Mouse (Mus musculus): Measurements from ENCODE around the gene Tspan8.
A peak's percentile ranks its signal among the peaks of the same experiment; 100 is the strongest.
"Not testable (repeated sequence)": the region's sequence is repeated elsewhere in the genome, so short reads cannot be mapped to it uniquely, and the experiment has no call there.

Gene Tspan8

DNA sequence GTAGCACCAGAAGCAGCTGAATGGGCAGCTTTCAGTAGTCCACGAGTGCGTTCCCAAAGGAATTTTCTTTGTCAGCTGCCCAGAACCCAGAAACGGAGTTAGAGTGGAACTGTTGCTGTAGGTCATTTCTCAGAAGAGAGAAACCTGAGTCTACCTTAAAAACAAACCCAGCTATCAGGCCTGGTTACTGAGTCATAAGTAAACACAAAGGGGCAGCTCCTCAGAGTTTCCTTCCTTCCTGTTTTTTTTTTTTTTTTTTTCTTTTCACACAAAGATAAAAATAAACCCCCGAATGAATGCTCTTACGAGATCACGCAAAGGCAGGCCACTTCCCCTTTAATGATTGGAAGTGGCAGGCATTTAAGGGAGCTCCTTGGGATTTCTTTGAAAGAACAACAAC lies at the start of gene Tspan8:
Gene Tspan8, plus strand, starts transcription at position 322 of the 400 bp plus-strand sequence.
- no peak for DNase-seq

DNA sequence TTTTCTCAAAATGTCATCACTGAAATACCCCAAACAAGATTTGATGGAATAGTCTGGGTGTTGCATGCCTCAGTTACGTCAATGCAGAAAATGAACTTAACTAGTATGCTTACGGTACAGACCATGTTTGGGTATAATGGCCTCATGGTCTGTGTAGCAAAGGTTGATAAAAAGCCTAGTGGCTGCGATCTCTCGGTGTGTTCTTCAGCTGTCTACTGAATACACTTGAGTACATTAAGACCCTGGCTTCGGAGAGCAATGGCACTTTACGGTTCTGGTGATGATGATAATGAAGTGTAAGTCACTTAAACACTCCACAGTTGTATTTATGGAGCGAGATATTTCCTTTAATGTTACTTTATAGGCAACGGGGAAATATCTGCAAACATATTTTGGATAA lies 46.6 kb upstream of the Tspan8 start:
- no peak for DNase-seq

DNA sequence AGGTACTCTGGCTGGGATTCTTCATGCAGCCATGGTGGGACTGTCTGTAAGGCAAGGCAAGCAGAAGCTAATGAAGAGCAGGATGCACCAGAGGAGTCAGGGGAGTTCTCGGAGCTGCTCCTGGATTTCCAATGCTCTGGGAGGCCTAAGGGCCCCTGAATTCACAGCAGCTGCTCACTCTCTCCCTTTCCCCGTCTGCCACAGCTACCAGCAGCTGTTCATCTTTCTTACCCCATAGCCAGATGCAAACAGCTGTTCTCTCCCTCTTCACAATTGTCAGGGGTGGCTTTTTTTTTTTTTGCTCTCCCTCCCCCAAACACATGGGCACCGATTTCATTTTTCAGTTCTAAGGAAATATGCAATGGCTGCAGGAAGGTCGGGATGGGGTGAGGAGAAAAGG lies 42.2 kb upstream of the Tspan8 start:
- DNase-seq = no peak

DNA sequence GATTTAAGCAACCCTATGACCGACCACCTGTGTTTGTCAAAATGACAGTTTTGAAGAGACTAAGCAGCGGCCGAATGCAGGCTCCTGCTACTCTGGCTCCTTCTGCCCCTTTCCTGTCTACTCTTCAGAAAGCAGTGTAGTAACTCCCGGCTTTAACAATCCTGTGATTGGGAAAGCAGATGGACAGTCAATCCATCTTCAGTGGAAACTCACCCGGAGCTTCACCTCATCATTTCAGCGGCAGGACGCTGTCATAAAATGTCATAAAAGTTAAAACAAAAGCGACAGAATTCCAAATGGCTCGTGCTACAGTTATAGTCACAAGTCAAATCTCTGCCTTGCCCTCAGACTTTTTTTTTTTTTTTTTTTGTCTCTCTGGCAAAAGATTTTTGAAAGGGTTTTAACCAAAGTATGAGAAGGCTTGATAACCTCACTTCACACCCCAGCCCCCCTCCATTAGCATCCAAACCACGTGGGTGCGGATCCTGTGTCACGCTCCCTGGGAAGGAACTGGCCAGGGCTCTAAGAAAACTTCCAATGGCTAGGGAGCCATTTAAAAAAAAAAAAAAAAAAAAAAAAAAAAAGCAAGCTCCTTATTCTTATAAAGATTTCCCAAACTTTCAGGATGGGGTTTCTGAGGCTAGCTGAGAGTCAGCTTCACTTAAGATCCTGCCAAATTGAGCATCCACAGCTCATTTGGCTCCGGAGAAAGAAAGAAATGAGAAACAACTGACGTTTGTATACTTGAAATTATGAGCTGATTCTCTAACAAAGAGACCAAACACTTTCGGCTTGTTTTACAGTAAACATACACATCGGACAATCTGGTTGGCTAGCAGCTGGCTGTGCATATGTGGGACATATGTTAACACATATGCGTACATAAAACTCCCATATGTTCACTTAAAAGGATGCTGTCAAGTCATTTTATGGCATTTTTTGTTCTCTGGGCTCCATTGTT lies 40.4 kb upstream of the Tspan8 start:
- DNase-seq = no peak

DNA sequence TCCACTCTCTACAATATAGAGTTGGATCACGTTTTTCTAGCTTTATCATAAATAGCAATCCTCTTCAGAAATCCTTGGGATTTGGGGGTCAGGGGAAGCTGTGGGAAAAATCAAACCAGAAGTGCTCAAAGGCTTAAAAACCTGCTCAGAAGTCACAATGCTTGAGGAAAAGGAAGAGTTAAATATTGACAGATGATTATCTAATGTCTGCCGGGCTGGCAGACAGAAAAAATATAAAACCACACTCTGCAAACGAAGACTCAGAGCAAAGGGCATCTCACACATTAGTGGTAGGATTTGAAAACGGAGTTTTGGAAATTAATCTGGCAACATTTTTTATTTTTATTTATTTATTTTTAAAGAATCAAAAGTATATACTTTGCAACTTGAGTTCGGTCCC lies 39.3 kb upstream of the Tspan8 start:
- no peak for DNase-seq

DNA sequence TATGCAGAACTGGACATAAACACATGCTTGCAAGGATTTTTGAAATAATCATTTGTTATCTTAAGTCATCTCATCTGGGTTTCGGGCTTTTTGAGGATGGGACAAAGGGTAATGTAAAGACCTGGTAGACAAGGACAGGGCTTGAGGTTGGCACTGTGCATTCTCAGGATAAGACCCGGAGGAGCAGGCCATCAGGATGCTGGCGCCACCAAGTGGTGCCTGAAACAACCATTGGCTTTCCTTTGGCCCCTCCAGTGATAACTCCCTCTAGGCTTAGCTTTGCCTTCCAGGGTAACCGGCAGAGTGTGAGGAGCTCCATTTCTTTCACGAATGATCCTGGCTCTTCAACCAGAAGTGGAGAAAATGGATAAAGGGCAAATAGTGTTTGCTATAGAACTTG lies 38.0 kb upstream of the Tspan8 start:
- peak in 1 of 2 experiments; percentile 4 for DNase-seq

DNA sequence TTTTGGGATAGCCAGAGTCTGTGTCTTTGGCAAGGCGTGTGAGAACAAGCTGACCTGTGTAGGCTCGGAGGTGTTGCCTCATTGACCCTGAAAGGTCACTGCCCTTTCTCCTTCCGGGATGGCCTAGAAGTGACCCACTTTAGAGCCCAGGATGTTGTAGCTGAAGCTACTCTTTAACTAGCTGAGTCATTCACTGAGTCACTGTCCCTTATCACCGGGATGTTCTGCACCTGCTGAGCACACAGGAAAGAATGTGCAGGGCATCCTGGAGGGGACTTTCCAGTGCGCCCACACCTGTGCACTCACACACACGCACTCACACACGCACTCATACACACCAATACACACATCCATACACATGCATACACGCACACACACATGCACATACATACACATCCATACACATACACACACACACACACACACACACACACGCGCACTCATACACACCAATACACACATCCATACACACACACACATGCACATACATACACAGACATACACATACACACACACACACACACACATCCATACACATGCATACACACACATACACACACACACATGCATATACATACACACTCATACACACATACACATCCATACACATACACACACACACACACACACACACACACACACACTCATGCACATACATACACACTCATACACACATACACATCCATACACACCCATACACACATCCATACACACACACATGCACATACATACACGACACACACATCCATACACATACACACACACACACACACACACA lies 36.2 kb upstream of the Tspan8 start:
- DNase-seq = no peak

DNA sequence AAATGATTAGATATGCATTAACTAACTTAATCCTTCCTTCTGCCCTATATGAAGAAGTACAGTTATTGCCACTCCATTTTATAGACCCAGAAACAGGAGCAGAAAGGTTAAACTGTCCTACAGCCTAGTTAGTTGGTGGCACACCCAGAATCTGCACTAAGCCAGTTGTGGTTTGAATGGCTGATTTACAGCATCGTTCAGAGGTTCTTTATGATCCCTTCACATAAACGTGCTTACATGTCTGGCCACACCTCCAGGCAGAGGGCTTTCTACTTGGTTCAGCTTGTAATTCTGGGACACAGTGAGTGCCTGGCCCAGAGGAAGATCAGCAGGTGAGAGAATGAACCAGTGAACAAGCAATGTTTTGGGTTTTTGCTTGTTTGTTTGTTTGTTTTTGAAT lies 33.4 kb upstream of the Tspan8 start:
- DNase-seq = no peak

DNA sequence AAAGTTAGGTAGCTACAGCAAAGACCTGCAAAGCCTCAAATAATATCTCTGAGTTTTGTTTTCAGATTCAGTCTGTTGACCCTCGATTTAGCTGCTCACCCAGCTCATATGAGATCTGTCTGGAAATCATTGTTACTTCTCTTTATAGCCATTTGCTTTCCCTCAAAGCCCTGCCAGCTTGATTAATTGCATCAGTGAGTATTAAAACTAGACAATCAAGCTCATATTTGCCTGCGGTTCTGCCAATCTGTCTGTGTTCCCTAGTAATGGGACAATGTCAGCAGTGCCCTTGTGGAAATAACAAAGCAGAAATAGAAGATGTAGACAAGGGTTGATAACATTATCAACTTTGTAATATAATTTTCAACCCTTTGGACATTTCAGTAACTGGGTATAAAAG lies 25.8 kb upstream of the Tspan8 start:
- DNase-seq = no peak

DNA sequence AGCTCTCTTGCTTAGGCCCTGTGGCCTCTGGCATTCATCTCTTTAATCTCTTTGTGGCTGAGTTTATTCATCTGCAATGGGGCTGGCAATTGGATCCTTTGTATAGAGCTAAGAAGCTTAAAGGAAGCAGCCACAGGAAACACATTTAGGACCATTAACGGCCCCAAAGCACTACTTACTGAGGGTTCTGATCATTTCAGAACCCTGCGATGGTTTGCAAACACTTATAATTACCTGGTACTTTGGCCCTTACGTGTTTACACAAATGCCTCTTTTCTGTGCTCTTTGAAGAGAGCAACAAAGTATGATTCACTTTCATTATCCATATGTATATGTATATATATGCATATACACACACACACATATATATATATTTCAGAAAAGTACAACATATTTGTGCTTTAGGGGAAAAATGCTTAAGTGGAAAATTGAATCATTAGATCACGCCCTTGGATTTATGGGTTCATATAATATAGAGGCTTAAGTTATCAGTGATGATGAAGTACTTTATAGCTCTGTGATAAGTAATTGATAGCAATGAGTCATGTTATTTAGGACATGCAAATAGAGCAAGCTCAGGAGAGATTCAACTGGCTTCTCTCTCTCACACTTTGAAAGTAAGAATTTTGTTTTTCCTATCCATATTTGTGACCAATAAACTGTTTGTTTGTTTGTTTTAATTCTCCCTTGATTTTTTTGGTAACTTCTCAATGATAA lies 20.4 kb upstream of the Tspan8 start:
- no peak for DNase-seq

DNA sequence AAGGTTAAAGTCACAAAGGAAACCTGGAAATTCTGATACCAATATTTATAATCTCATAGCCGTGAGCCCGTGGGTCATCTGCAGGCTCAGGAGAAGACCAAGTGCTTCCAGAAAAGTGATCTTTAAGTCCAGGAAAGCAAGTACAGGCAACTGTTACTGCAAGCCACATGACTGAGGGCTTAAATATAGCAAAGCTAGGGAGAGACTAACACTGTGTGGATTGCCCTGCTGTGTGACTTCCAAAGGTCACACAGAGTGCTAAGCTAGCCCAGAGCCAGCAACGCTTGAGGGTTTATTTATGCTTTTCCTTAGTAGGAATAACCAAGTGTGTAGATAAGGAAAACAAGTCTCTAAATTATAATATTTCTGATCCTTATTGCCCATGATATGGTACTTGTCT lies 15.2 kb upstream of the Tspan8 start:
- no peak for DNase-seq

DNA sequence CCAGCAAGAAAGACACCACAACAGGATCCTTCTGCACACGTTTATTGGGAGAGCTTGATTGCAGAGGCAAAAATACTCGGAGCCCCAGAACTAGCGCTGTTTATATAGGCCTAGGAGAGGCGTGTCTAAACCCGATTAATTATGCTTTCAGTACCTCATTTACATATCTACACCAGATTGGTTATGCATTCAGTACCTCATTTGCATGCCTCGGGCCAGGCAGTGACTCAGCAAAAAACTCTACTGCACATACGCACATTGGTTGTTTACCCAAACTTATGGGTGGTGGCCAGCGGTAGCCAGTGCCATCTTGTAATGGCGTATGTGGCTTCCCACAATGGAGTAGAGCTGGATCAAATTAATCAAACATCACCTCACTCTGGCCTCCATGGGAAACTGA lies 13.6 kb upstream of the Tspan8 start:
- not testable (repeated sequence) for DNase-seq

DNA sequence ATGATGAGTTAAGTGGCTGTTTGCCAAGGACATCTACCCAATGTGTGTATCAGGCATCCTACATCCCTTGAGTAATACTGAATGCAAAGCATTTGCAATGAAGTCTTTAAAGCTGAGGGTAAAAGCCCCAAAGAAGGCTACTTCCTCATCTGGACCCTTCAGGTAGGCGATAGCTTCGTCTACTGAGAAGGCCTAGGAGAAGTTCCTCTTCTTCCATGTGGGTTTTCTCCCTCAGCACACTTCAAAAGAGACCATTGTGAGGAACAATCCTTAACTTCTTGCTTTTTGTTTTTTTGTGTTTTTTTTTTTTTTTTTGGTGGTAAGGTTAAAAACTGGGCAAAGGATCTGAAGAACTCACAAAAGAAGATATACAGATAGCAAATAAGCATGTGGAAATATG lies 12.9 kb upstream of the Tspan8 start:
- DNase-seq = no peak

DNA sequence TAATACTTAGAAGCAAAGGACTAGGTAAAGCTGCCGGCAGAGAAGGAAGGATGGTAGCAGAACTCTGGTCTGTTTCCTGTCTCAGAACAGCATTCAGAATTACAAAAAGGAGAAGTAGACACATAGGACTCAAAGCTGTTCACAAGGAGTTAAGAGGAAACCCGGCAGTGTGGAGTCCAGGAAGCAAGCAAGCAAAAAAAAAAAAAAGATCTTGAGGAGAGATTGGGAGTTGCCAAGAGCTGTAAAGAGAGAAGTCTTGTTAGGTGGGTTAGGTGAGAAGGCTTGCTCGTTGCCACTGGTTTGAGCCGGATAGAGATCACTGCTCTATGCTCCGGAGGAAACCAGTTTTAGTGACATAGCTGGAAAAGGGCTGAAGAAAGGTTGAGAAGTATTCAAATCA lies 10.6 kb upstream of the Tspan8 start:
- no peak for DNase-seq

DNA sequence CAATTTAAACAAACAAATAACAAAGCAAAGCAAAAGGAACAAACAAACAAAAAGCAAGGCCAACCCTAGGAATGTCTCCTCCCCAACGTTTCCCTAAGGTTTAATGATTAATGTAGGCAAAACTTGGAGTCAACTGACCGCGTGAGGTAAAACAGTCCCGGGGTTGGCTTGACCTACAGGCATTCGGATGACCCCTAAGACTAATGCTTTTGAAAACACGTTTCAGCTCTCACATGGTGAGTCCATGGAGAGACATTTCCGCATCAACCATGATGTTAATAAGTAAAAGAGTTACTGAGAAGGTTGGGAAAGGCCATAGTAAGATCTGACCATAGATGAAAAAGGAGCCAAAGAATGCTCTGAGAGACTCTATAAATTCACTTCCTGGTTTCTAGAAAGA lies 7.5 kb upstream of the Tspan8 start:
- no peak for DNase-seq

DNA sequence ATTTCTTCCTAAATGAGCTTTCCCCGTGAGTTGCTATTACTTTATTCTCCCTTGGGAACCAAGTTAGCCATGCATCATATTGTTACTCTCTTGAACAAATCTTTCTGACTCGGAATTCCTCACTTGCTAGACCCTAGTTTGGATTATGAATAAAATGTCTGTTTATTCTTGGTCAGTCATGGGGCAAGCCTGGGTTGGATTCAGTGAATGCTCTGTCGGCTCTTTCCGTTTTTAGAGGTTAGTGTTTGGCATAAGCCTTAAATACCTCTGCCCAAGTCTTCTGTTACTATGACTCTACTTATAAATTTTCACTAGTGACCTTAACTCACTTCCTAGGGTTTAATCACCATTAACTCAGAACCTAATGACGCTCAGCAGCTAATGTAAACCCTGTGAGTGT lies 5.1 kb upstream of the Tspan8 start:
- DNase-seq = no peak

DNA sequence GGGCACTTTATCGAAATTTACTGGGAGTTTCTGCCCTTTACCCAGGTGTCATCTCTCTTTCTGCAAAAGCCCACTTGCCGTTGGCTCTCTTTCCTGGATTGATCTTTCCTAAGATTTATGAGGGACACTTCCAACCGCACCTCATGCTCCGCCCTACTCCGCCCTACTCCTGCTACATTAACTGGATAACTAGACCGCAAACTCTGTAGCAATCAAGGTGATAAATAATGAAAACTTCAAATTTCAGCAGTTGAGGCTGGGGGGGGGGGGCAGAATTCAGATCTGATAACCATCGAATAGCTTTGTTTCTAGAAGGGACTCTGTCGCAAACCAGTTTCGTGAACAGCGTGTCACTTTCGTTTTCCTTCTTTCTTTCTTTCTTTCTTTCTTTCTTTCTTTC lies 1.8 kb upstream of the Tspan8 start:
- DNase-seq = no peak

DNA sequence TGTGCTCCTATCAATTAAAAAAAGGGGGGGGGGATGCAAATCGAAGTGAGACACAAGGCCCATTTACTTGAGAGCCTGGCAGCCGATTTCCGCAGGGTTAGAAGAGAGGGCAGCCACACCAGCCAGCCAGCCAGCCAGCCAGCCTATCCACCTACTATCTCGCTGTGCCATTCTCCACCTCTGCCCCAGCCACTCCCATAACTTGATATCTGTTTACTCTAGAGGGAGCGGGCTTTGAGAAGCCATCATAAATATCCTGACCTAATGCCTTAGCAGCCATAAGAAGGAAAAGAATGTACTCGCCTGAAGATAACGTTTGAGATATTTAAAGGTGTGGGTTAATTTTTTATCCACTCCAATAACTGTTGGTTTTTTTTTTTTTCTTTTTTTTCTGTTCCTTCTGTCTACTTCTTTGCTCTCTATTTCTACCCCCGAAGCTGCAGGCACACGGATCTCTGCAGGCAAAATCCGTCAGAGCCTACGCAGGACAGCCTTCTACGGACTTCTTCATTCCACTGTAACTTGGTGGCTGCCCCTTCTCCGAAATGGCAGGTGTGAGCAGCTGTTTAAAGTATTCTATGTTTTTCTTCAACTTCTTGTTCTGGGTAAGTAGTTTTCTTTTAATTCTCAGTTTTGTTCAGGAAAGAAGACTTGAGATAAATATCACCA lies 558 bp downstream of the Tspan8 start:
- no peak for DNase-seq

DNA sequence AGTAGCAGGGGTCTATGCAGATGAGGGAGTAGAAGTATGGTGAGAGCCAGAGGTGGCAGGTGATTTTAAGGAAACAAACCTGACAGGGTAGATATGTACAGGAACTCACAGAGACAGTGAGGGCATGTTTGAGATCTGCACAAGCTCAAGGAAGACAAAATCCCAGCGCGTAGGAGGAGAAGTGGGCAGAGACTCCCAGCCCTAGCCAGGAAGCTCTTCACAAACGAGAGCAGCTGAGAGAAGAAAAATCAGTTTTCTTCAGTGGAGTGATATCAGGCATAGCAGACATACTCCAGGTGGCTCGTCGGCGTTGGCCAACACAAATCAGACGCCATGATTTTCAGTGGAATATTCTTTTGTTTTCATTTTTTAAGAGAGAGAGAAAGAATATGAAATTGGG lies 8.7 kb downstream of the Tspan8 start:
- no peak for DNase-seq

DNA sequence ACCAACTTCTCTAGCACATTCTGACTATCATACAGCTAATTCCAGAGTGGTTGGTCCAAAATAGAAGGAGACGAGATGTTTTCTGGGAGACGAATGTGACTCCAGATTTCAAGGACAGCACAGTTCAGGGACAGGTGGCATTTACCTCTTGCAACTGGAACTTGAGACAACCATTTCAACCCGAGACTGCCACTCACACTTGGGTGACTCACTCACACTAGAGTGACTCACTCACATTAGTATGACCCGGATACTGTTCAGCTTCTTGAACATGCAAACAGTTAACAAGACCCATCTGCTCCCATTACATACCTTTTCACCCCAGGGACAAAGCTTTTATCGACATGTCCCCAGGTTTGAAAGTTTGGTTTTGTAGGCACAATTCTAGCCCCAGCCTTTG lies 12.2 kb downstream of the Tspan8 start:
- DNase-seq = no peak

DNA sequence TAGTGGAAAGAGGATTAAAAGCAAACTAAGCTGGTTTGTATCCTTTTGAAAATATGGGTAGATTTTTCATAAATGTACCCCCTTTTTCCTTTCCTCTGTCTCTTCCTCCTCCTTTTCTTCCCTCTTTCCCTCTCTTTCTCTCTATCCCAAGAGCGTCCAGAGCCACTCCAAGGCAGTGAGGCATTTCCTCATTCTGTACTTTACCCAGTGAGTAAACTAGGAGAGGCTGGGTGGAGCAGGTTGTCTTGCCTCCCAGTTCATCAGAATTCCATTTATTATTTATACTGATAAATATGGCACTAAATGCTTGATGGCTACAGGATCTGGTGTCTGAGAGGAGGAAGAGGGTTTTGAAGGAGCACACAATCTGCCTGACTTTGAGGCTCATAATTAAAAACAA lies 13.1 kb downstream of the Tspan8 start:
- DNase-seq = no peak

DNA sequence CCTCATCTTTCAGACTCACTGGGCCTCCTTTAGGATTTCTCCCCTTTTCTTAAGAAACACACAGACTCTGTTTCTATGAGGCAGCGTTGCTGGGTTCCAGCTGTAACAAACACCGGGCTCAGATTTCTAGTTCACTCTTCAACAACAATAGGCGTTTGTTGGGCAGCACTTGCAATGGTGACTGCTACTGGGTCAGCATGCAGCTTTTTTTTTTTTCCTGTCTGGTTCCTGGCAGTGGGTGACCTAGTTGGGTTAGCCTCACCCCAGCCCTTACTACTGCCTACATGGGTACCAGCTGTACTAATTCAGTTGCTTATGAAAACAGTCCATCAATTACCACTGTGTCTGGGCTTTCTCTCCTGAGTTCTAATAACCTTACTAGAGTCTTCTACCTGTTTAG lies 14.1 kb downstream of the Tspan8 start:
- no peak for DNase-seq

DNA sequence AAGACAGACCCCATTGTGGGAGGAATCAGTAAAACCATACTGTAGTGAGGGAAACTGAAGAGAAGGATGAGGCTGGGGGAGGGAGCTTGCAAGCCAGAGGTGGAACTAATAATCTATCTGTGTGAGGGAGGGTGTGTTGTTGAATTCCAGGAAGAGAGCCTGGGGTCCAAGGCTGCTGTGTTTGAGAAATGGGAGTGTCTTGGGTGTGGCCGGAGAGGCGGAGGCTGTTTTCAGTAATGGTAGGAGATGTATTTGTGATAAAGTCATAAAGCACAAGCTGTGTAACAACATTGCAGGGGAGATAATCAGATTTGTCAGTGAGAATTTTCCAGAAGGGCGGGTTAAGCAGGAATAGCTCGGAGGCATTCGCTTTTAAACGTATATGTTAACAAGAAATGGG lies 17.4 kb downstream of the Tspan8 start:
- no peak for DNase-seq

All from cerebellum, postnatal 36 days (tissue).